Mouse (Mus musculus): ENCODE measurements around the gene Frmd4b. TPM values are rescaled to one million over a fixed set of nuclear protein-coding genes. Genes with fewer than 3 reads are reported as not detected.

Frmd4b gene
- polyA plus RNA-seq, 1 experiment from 2014 or later, result 41.9 TPM

DNA sequence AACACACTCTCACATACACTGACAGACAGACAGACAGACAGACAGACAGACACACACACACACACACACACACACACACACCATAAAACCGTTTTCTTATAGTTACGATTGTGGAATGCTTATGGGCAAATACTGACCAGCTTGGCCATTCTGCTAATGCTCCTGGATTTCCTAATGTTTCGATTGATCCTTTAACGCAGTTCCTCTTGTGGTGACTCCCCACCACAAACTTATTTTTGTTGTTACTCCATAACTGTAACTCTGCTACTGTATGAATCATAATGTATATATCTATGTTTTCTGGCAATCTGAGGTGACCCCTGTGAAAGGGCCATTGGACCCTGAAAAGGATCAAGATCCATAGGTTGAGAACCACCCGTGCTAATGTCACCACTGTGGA is 165.1 kb downstream of the Frmd4b start:
- 93% methylated on average over 5 of the region's 5 CpGs for WGBS
- Histone ChIP-seq H3K27me3 (ENCODE audit: insufficient read depth, poor library complexity, severe bottlenecking) (no peaks in the 10 kb centered on the region), H3K4me1 (replicated peaks) (peaks cover 8% of the 10 kb centered on the region), H3K4me3 (no peak overlapping the region), H3K9me3 (no peaks in the 10 kb centered on the region), H3K27ac (no peak overlapping the region), H3K36me3 (0 out of 2 replicates have a peak, but pooled peaks cover 3% of the 10 kb centered on the region)
- no peak for DNase-seq (ENCODE audit: low spot score)

GRCm38 (mm10) chr6:97449806-97450205 is 167.5 kb downstream of the Frmd4b start:
- whole genome bisulfite sequencing, result 94% methylated on average over 2 of the region's 2 CpGs
- H3K36me3 ChIP-seq, result 0 out of 2 replicates have a peak, but pooled peaks cover 3% of the 10 kb centered on the region
- no peak for DNase-seq (ENCODE audit: low spot score)

GRCm38 (mm10) chr6:97447020-97447419 is 170.3 kb downstream of the Frmd4b start:
- Histone ChIP-seq H3K4me3 (no peak overlapping the region), H3K27me3 (ENCODE audit: insufficient read depth, poor library complexity, severe bottlenecking) (no peaks in the 10 kb centered on the region), H3K9me3 (no peaks in the 10 kb centered on the region), H3K27ac (no peak overlapping the region), H3K4me1 (replicated peaks) (no peaks in the 10 kb centered on the region; the same call in 1 of the 2 replicates), H3K36me3 (0 out of 2 replicates have a peak, but pooled peaks cover 3% of the 10 kb centered on the region)
- WGBS, result 69% methylated on average over 4 of the region's 4 CpGs
- DNase-seq (ENCODE audit: low spot score), result no peak

More at GRCm38 (mm10) chr6:97449806-97450205, 167.5 kb downstream of the Frmd4b start:
- 0 out of 2 replicates have a peak, but pooled peaks cover 3% of the 10 kb centered on the region for H3K4me1 ChIP-seq (replicated peaks)
- no peaks in the 10 kb centered on the region for H3K9me3 ChIP-seq
- H3K4me3 ChIP-seq, result no peak overlapping the region
- H3K27ac ChIP-seq, result no peak overlapping the region
- H3K27me3 ChIP-seq (ENCODE audit: insufficient read depth, poor library complexity, severe bottlenecking), result no peaks in the 10 kb centered on the region

GRCm38 (mm10) chr6:97444145-97444544 is 173.2 kb downstream of the Frmd4b start:
- H3K36me3 ChIP-seq, result no peaks in the 10 kb centered on the region
- no peaks in the 10 kb centered on the region for H3K27me3 ChIP-seq (ENCODE audit: insufficient read depth, poor library complexity, severe bottlenecking)
- DNase-seq (ENCODE audit: low spot score), result no peak
- no peaks in the 10 kb centered on the region for H3K9me3 ChIP-seq
- H3K27ac ChIP-seq, result no peak overlapping the region
- H3K4me3 ChIP-seq, result no peak overlapping the region
- 88% methylated on average over 5 of the region's 5 CpGs for WGBS
- H3K4me1 ChIP-seq (replicated peaks), result peaks cover 16% of the 10 kb centered on the region

DNA sequence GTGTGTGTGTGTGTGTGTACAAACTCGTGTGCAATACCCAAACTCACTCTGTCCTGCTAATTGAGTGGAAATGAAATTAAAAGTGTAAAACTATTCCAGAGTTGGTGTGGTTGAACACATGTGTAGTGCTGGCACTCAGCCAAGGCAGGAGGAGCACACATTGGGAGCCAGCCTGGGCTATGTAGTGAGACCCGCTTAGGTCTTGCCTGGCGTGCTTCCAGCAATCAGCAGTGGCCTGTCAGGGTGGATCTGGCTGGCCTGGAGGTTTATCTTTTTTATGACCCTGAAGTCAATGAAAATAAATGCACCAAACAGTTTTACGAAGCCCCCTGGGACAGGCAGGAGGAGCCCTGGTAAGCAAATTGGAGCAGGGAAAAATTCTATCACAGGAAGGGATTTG is 173.8 kb downstream of the Frmd4b start:
- WGBS, result 86% methylated on average over 4 of the region's 4 CpGs
- no peaks in the 10 kb centered on the region for H3K27me3 ChIP-seq (ENCODE audit: insufficient read depth, poor library complexity, severe bottlenecking)
- no peak overlapping the region for H3K27ac ChIP-seq
- H3K9me3 ChIP-seq, result no peaks in the 10 kb centered on the region
- DNase-seq (ENCODE audit: low spot score), result no peak
- no peak overlapping the region for H3K4me3 ChIP-seq
- H3K36me3 ChIP-seq, result no peaks in the 10 kb centered on the region
- peaks cover 16% of the 10 kb centered on the region for H3K4me1 ChIP-seq (replicated peaks)

DNA sequence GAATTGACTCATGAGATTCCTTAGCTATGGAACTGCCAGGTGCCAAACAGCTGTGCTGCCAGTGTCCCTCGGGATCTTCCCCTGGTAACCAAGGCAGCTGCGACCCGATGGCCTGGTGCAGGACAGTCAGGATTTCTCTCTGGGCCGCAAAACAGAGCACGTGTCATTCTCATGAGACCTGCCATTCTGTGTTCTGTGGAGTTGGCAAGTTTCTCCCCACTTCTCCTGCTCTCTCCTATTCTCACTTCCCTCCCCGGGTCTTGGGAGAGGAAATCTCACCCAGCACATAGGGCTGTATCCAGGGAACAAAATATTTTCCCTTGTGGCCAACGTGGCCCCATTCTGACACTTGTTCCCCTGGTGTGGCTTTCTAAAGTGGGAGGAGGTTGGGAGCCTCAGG is 176.0 kb downstream of the Frmd4b start:
- DNase-seq (ENCODE audit: low spot score), result no peak
- Histone ChIP-seq H3K27me3 (ENCODE audit: insufficient read depth, poor library complexity, severe bottlenecking) (no peaks in the 10 kb centered on the region), H3K4me1 (replicated peaks) (peaks cover 22% of the 10 kb centered on the region), H3K4me3 (no peak overlapping the region), H3K27ac (no peak overlapping the region), H3K9me3 (no peaks in the 10 kb centered on the region), H3K36me3 (no peaks in the 10 kb centered on the region)
- WGBS, result 66% methylated on average over 7 of the region's 7 CpGs

DNA sequence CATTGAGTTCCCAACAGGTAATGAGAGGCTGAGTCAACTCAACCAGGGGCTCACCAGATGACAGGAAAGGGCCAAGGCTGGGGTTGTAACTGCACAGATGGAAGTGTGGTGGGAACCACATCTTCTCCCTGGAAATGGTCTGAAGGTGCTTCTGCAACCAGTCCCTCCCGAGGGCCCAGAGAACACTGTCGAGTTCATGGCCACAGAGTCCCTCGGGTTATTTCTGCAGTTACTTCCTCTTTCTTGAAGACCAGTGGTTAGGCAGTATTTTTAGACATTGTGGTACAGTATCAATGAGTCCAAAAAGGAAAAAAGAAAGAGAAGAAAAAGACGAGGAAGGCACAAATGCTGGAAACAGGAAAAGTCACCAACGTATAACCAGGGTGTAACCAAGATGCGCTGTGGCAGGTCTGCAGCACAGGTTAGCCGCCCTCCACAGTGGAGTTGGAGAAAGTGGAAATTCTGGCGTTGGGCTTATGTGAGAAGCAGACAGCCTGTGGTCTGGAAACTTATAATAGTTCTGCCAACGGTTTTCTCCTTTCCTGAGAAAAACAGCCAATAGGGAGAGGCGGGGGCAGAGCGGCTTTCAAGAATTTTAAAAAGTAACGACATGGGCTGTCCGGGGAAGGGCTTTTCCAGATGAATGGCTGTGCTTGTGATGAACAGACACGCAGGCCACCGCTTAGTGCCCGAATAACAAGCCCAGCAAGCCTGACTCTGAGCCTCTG is 178.3 kb downstream of the Frmd4b start:
- Histone ChIP-seq H3K27me3 (ENCODE audit: insufficient read depth, poor library complexity, severe bottlenecking) (no peaks in the 10 kb centered on the region), H3K9me3 (no peaks in the 10 kb centered on the region), H3K4me3 (no peak overlapping the region), H3K4me1 (replicated peaks) (peaks cover 29% of the 10 kb centered on the region), H3K36me3 (no peaks in the 10 kb centered on the region), H3K27ac (no peak overlapping the region)
- WGBS, result 77% methylated on average over 16 of the region's 16 CpGs
- DNase-seq (ENCODE audit: low spot score), result no peak

DNA sequence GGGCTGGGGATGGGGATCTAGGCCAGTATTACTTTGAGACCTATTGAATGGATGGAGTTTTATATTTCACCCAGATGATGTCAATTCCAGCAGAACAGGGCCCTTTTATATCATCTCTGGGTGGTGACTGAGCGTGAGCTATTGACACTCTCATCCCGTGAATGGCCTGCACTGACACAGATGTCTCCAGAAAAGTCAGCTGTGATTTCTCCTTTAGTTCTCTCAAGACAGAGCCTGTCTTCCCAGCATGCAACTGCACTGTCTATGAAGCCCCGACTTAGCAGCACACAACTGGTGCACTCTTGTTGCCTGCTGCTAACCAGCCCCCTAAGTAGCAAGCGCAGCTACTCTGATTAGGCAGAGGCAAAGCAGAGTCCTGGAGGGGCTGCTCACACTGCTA is 182.6 kb downstream of the Frmd4b start:
- 68% methylated on average over 4 of the region's 4 CpGs for WGBS

GRCm38 (mm10) chr6:97431309-97432004 is 185.9 kb downstream of the Frmd4b start:
- no peaks in the 10 kb centered on the region for H3K36me3 ChIP-seq
- no peaks in the 10 kb centered on the region for H3K9me3 ChIP-seq
- no peak overlapping the region for H3K4me3 ChIP-seq
- no peaks in the 10 kb centered on the region for H3K27me3 ChIP-seq (ENCODE audit: insufficient read depth, poor library complexity, severe bottlenecking)
- no peak for DNase-seq (ENCODE audit: low spot score)
- H3K4me1 ChIP-seq (replicated peaks), result peaks cover 30% of the 10 kb centered on the region
- WGBS, result 88% methylated on average over 10 of the region's 10 CpGs
- H3K27ac ChIP-seq, result no peak overlapping the region

More for the DNA sequence above, 182.6 kb downstream of the Frmd4b start:
- Histone ChIP-seq H3K9me3 (no peaks in the 10 kb centered on the region), H3K36me3 (no peaks in the 10 kb centered on the region), H3K27me3 (ENCODE audit: insufficient read depth, poor library complexity, severe bottlenecking) (no peaks in the 10 kb centered on the region), H3K27ac (no peak overlapping the region), H3K4me3 (no peak overlapping the region), H3K4me1 (replicated peaks) (peaks cover 25% of the 10 kb centered on the region)
- DNase-seq (ENCODE audit: low spot score), result no peak

DNA sequence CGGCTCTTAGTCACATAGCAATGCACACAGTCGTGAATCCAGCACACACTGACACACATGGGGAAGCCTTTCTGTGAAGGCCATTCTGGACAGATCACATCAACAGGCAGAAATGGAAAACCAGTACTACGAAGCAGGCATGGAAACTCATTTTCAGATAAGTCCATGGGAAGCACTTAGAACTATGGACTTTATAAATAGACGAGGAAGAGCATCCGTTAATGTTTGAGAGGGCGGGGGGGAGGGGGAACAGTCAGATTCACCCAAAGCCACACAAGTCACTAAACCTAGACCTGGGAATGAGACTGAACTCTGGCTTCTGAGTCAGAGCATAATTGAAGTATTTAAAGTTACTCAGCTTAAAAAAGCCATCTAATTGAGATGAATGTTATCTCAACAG is 186.8 kb downstream of the Frmd4b start:
- WGBS, result 81% methylated on average over 6 of the region's 6 CpGs
- Histone ChIP-seq H3K27me3 (ENCODE audit: insufficient read depth, poor library complexity, severe bottlenecking) (no peaks in the 10 kb centered on the region), H3K9me3 (no peaks in the 10 kb centered on the region)

GRCm38 (mm10) chr6:97429688-97430343 is 187.5 kb downstream of the Frmd4b start:
- no peaks in the 10 kb centered on the region for H3K27me3 ChIP-seq (ENCODE audit: insufficient read depth, poor library complexity, severe bottlenecking)
- no peak overlapping the region for H3K27ac ChIP-seq
- no peak for DNase-seq (ENCODE audit: low spot score)
- H3K9me3 ChIP-seq, result no peaks in the 10 kb centered on the region
- no peaks in the 10 kb centered on the region for H3K36me3 ChIP-seq
- WGBS, result 38% methylated on average over 2 of the region's 2 CpGs
- H3K4me3 ChIP-seq, result no peak overlapping the region
- peaks cover 29% of the 10 kb centered on the region for H3K4me1 ChIP-seq (replicated peaks)

More for the DNA sequence above, 186.8 kb downstream of the Frmd4b start:
- peaks cover 25% of the 10 kb centered on the region for H3K4me1 ChIP-seq (replicated peaks)
- H3K36me3 ChIP-seq, result no peaks in the 10 kb centered on the region
- no peak overlapping the region for H3K4me3 ChIP-seq
- no peak for DNase-seq (ENCODE audit: low spot score)
- H3K27ac ChIP-seq, result no peak overlapping the region

DNA sequence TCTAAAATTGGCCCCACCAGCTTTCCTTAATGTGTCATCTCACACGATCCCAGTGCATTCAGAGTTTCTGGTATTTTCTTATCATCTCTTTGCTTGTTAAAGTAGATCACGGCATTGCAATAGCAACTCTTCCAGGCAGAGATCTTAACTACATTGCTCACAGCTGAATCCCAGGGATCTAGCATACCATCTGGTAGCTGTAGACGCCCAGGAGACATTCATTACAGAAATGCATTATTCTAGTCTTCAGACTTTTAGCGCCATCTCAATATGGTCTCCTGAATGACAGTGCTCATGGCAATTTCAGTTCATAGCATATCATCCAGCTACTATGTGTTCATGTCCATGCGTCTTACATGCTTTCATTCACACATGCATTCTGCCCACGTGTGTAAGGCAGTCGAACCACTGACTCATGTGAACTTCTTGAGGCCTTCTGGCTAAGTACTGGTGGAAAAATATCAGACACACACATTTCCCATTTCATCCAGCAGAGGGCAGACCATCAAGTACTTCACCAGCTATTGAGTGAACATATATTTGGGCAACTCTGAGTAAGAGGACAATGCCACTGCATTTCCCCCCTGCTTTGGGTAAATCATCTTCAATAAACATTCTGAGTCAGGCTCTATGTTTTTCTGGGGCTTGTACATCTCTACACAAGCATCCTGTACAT is 197.4 kb downstream of the Frmd4b start:
- 76% methylated on average over 7 of the region's 7 CpGs for WGBS
- Histone ChIP-seq H3K27me3 (ENCODE audit: insufficient read depth, poor library complexity, severe bottlenecking) (no peaks in the 10 kb centered on the region), H3K4me1 (replicated peaks) (peaks cover 6% of the 10 kb centered on the region), H3K36me3 (no peaks in the 10 kb centered on the region), H3K4me3 (no peak overlapping the region), H3K27ac (no peak overlapping the region), H3K9me3 (no peaks in the 10 kb centered on the region)
- DNase-seq (ENCODE audit: low spot score), result peak; percentile 60
